Mouse (Mus musculus): ENCODE measurements around the gene Palmd. TPM values are rescaled to one million over a fixed set of nuclear protein-coding genes. Genes with fewer than 3 reads are reported as not detected.
A peak's percentile ranks its signal among the peaks of the same experiment; 100 is the strongest.

Palmd gene
- polyA plus RNA-seq, 1 experiment = 0.11 TPM

DNA sequence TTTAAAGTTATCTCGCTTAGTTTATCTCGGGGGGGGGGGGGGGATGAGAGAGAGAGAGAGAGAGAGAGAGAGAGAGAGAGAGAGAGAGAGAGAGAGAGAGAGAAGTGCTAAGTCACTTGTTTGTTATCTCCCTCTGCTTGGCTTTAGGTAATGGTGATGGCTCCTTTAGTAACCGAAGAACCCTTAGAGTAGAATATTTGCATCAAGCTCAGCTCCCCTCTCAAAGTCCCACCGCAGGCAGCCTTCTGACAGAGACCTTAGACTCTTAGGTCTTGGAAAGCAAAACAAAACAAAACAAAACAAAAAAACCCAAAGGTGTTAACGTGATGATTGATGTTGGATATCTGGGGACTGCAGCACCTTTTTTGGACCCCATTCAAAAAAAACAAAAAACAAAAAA, 216 bp upstream of the Palmd start:
- no peaks in the 10 kb centered on the region for H3K4me1 ChIP-seq (ENCODE audit: control insufficient read depth, insufficient read depth, insufficient read length, low read length)
- H3K4me3 ChIP-seq (ENCODE audit: low read depth, low read length) = peak overlapping the region; percentile 50
- H3K27me3 ChIP-seq (ENCODE audit: control insufficient read depth, insufficient read depth, low read length) = no peaks in the 10 kb centered on the region
- WGBS = 19% methylated on average over 5 of the region's 5 CpGs
- TF ChIP-seq POLR2A (IDR thresholded peaks at IDR 0.05; ENCODE audit: low read depth, low read length) (no peak), CTCF (IDR thresholded peaks at IDR 0.05; ENCODE audit: extremely low read depth, insufficient read length, insufficient replicate concordance, low read depth, low read length) (no peak)
- H3K27ac ChIP-seq (ENCODE audit: insufficient read depth, low read depth, low read length) = no peak overlapping the region
- no peaks in the 10 kb centered on the region for H3K36me3 ChIP-seq (ENCODE audit: control insufficient read depth, insufficient read depth, low read length)

DNA sequence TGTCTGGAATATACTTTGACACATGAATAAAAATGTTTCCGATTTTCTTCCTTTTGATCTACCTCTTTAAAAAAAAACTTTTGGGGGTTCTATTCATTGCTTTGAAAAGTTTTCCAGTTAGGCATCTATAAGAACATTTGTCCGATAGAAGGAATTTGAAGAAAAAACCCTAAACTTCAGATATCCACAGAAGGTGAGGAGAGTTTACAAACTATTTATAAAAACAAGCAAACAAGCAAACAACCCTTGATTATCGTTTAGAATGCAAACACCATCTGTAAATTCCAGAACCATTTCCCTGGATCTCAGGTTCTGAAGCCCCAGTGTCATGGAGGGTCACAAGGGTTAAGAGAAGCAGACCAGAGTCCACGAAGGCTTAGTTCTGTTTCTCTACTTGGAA, 820 bp downstream of the Palmd start, which contains the start of gene 4930455H04Rik:
Gene 4930455H04Rik, plus strand, starts transcription at position 301 of the 400 bp plus-strand sequence.
- Histone ChIP-seq H3K36me3 (ENCODE audit: control insufficient read depth, insufficient read depth, low read length) (no peaks in the 10 kb centered on the region), H3K27ac (ENCODE audit: insufficient read depth, low read depth, low read length) (peak within 1 kb of the TSS; percentile 13; the same call in 1 of the 2 replicates), H3K4me1 (ENCODE audit: control insufficient read depth, insufficient read depth, insufficient read length, low read length) (no peaks in the 10 kb centered on the region), H3K27me3 (ENCODE audit: control insufficient read depth, insufficient read depth, low read length) (no peaks in the 10 kb centered on the region), H3K4me3 (ENCODE audit: low read depth, low read length) (peak within 1 kb of the TSS; percentile 50)
- TF ChIP-seq POLR2A (IDR thresholded peaks at IDR 0.05; ENCODE audit: low read depth, low read length) (no peak), CTCF (IDR thresholded peaks at IDR 0.05; ENCODE audit: extremely low read depth, insufficient read length, insufficient replicate concordance, low read depth, low read length) (no peak)
- 61% methylated on average over 4 of the region's 4 CpGs for WGBS

DNA sequence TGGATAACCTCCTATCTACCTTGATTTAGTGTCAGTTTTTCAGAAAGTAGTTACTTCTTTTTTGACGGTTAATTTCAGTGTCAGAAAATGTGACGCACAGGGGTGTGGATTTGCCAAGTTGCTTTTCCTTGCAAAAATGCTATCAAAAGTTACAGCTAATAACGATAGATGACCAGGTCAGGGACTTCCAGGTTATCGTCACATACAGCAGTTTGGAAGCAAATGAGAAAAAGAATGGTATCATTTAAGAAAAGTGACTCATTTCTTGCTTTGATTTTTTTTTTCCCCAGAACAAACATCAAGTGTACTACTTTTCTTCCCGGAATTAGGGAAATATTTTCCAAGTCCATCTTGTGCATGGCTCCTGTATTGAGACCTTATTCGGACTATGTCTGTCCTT, 1.4 kb downstream of the Palmd start:
- 83% methylated on average over 6 of the region's 6 CpGs for WGBS
- no peak overlapping the region for H3K4me3 ChIP-seq (ENCODE audit: low read depth, low read length)
- H3K36me3 ChIP-seq (ENCODE audit: control insufficient read depth, insufficient read depth, low read length) = no peaks in the 10 kb centered on the region
- H3K4me1 ChIP-seq (ENCODE audit: control insufficient read depth, insufficient read depth, insufficient read length, low read length) = no peaks in the 10 kb centered on the region
- TF ChIP-seq POLR2A (IDR thresholded peaks at IDR 0.05; ENCODE audit: low read depth, low read length) = no peak
- no peak for TF ChIP-seq CTCF (IDR thresholded peaks at IDR 0.05; ENCODE audit: extremely low read depth, insufficient read length, insufficient replicate concordance, low read depth, low read length)
- H3K27ac ChIP-seq (ENCODE audit: insufficient read depth, low read depth, low read length) = no peak overlapping the region
- no peaks in the 10 kb centered on the region for H3K27me3 ChIP-seq (ENCODE audit: control insufficient read depth, insufficient read depth, low read length)

DNA sequence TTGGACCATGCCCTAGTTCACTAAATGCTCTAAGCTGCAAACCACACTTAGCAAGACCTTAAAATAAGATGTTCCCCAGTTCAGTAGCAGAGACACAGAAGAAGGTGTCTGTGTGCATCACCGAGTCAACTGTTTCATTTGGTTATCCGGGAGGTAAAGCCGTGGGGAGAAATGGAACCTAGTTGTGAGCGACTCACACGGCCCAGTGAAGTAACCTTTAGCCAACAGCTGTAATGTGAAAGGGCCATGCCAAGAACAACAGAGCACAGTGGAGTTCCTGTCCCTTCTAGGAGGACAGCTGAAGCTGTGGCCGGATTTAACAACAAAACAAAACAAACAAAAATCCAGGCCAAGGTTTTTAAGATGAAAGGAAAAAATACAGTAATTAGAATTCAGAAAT, 2.0 kb downstream of the Palmd start:
- Histone ChIP-seq H3K27ac (ENCODE audit: insufficient read depth, low read depth, low read length) (no peak overlapping the region), H3K36me3 (ENCODE audit: control insufficient read depth, insufficient read depth, low read length) (no peaks in the 10 kb centered on the region), H3K27me3 (ENCODE audit: control insufficient read depth, insufficient read depth, low read length) (no peaks in the 10 kb centered on the region), H3K4me1 (ENCODE audit: control insufficient read depth, insufficient read depth, insufficient read length, low read length) (no peaks in the 10 kb centered on the region), H3K4me3 (ENCODE audit: low read depth, low read length) (no peak overlapping the region)
- 50% methylated on average over 6 of the region's 6 CpGs for WGBS
- TF ChIP-seq CTCF (IDR thresholded peaks at IDR 0.05; ENCODE audit: extremely low read depth, insufficient read length, insufficient replicate concordance, low read depth, low read length) (no peak), POLR2A (IDR thresholded peaks at IDR 0.05; ENCODE audit: low read depth, low read length) (no peak)

DNA sequence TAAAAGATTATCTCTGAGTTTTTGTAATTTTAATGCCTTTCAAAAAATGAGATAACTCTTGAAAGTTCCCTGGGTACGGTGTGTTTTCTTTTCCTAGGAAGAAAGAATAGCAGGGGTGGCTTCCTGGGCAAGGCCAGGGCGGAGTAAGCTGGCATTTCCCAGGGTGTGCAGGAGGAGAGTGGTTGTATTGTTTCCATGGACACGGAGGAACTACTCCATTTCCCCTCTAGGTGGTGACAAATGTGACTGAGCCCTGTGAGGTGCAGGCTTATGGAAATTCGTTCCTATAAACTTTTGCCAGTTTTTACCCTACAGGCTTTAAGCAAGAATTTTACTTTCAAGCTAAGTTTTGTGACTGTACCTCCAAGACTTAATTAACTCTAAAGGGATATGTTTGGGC, 2.6 kb downstream of the Palmd start:
- TF ChIP-seq POLR2A (IDR thresholded peaks at IDR 0.05; ENCODE audit: low read depth, low read length) (no peak), CTCF (IDR thresholded peaks at IDR 0.05; ENCODE audit: extremely low read depth, insufficient read length, insufficient replicate concordance, low read depth, low read length) (peak; percentile 21; the same call in 1 of the 2 replicates)
- WGBS = 14% methylated on average over 4 of the region's 4 CpGs
- H3K4me3 ChIP-seq (ENCODE audit: low read depth, low read length) = no peak overlapping the region
- H3K36me3 ChIP-seq (ENCODE audit: control insufficient read depth, insufficient read depth, low read length) = no peaks in the 10 kb centered on the region
- no peaks in the 10 kb centered on the region for H3K4me1 ChIP-seq (ENCODE audit: control insufficient read depth, insufficient read depth, insufficient read length, low read length)
- H3K27ac ChIP-seq (ENCODE audit: insufficient read depth, low read depth, low read length) = no peak overlapping the region
- H3K27me3 ChIP-seq (ENCODE audit: control insufficient read depth, insufficient read depth, low read length) = no peaks in the 10 kb centered on the region; the same call in 1 of the 2 replicates

DNA sequence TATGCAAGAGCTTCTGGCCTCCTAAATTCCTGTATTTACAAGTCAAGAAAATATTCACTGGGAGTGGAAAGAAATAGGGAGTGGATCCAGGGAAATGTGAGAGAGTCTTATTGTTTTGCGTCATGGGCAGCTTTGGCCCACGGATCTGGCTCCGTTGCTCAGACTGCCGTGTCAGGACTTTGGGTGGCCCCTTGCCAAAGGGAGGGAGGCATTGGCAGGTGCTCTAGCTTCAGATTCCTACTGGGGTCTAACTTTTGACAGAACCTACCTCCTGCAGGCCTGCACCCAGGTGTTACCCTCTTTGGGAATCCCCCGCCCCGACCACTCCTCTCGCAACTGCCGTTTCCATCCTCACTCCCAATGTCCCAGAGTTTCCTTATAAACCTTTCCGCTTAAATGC, 4.4 kb downstream of the Palmd start:
- WGBS = 86% methylated on average over 9 of the region's 9 CpGs
- Histone ChIP-seq H3K4me3 (ENCODE audit: low read depth, low read length) (no peak overlapping the region), H3K27ac (ENCODE audit: insufficient read depth, low read depth, low read length) (no peak overlapping the region; the same call in 1 of the 2 replicates), H3K27me3 (ENCODE audit: control insufficient read depth, insufficient read depth, low read length) (no peaks in the 10 kb centered on the region; the same call in 1 of the 2 replicates), H3K4me1 (ENCODE audit: control insufficient read depth, insufficient read depth, insufficient read length, low read length) (no peaks in the 10 kb centered on the region), H3K36me3 (ENCODE audit: control insufficient read depth, insufficient read depth, low read length) (no peaks in the 10 kb centered on the region)
- TF ChIP-seq CTCF (IDR thresholded peaks at IDR 0.05; ENCODE audit: extremely low read depth, insufficient read length, insufficient replicate concordance, low read depth, low read length) (no peak), POLR2A (IDR thresholded peaks at IDR 0.05; ENCODE audit: low read depth, low read length) (no peak)

DNA sequence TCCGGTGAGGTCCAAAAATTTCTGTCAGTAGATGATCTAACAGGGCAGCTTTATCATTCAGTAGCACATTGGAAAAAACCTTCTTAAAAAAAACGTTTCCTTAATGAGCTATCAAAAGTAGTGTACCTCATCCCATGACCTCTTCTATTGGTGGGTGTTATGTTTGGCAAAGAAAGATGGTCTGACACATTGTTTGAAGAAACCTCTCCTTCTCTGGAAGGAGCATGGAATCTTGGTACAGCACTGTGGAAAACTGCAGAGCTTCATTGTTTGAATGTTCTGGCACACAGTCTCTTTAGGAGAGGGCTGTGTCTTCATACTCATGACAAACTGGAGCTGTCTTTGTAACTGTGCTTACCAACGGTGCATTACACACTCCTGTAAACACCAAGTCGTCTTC, 5.6 kb downstream of the Palmd start:
- H3K36me3 ChIP-seq (ENCODE audit: control insufficient read depth, insufficient read depth, low read length) = no peaks in the 10 kb centered on the region
- H3K4me1 ChIP-seq (ENCODE audit: control insufficient read depth, insufficient read depth, insufficient read length, low read length) = no peaks in the 10 kb centered on the region
- H3K27me3 ChIP-seq (ENCODE audit: control insufficient read depth, insufficient read depth, low read length) = no peaks in the 10 kb centered on the region; the same call in 1 of the 2 replicates
- TF ChIP-seq CTCF (IDR thresholded peaks at IDR 0.05; ENCODE audit: extremely low read depth, insufficient read length, insufficient replicate concordance, low read depth, low read length) = no peak
- TF ChIP-seq POLR2A (IDR thresholded peaks at IDR 0.05; ENCODE audit: low read depth, low read length) = no peak
- no peak overlapping the region for H3K4me3 ChIP-seq (ENCODE audit: low read depth, low read length)
- WGBS = 49% methylated on average over 4 of the region's 4 CpGs
- H3K27ac ChIP-seq (ENCODE audit: insufficient read depth, low read depth, low read length) = no peak overlapping the region
